Mouse (Mus musculus): ENCODE measurements around the gene Maml2. TPM values are rescaled to one million over a fixed set of nuclear protein-coding genes. Genes with fewer than 3 reads are reported as not detected.
"Not testable (repeated sequence)": the region's sequence is repeated elsewhere in the genome, so short reads cannot be mapped to it uniquely, and the experiment has no call there.

The Maml2 gene
- total RNA-seq, 2 experiments from 2014 or later: 0.26 to 2.3 TPM

- no peak for ATAC-seq (replicated peaks; ENCODE audit: poor library complexity, severe bottlenecking)
Observed at GRCm38 (mm10) chr9:13694293-13694692, 396.5 kb downstream of the Maml2 start.

- ATAC-seq (replicated peaks; ENCODE audit: poor library complexity, severe bottlenecking): no peak
Observed at GRCm38 (mm10) chr9:13697041-13697811, 399.5 kb downstream of the Maml2 start.

DNA sequence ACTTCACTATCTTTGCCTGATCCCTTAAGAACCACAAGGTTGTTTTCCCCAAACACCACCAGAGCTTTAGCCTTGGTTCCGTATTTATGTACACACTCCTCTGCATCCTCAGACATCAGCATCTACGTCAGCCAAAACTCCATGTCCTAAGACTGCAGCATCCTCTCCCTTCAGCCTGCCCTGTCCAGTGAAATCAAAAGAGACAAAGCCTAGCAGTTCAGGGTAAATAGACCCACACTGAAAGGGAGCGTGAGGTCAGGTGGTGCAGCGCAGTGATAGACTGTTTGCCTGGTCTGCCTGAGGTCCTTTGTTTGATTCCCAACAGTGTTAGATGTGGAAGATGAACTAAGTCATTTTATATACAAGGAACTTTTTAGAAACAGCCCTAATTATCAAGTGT lies 400.1 kb downstream of the Maml2 start:
- ATAC-seq (replicated peaks; ENCODE audit: poor library complexity, severe bottlenecking): no peak

GRCm38 (mm10) chr9:13699061-13699780 lies 401.5 kb downstream of the Maml2 start:
- no peak for ATAC-seq (replicated peaks; ENCODE audit: poor library complexity, severe bottlenecking)

- ATAC-seq (replicated peaks; ENCODE audit: poor library complexity, severe bottlenecking): no peak
Observed at GRCm38 (mm10) chr9:13699781-13700116, 402.0 kb downstream of the Maml2 start.

- no peak; the same call in 1 of the 2 replicates for ATAC-seq (replicated peaks; ENCODE audit: poor library complexity, severe bottlenecking)
Observed at GRCm38 (mm10) chr9:13701773-13702172, 404.0 kb downstream of the Maml2 start.

- ATAC-seq (replicated peaks; ENCODE audit: poor library complexity, severe bottlenecking): no peak
Observed at GRCm38 (mm10) chr9:13703100-13703499, 405.3 kb downstream of the Maml2 start.

GRCm38 (mm10) chr9:13704917-13705316 lies 407.2 kb downstream of the Maml2 start:
- no peak for ATAC-seq (replicated peaks; ENCODE audit: poor library complexity, severe bottlenecking)

- no peak for ATAC-seq (replicated peaks; ENCODE audit: poor library complexity, severe bottlenecking)
Observed at GRCm38 (mm10) chr9:13707066-13707555, 409.4 kb downstream of the Maml2 start.

DNA sequence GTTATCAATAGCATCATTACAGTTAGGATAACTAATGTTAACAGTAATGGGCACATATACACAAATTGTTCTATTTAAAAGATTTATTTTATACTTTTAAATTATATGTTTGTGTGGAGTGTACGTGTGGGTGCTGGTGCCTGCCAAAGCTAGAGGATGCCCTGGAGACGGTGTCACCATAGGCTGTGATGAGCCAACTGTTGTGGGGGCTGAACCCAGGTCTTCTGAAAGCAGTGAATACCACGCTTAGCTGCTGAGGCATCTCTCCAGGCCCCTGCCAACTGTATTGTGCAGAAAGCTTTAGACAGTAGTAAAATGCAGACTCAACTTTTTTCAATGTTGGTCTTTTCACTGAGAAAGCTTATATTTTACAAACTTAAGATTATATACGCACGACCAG lies 411.7 kb downstream of the Maml2 start:
- ATAC-seq (replicated peaks; ENCODE audit: poor library complexity, severe bottlenecking): no peak

- ATAC-seq (replicated peaks; ENCODE audit: poor library complexity, severe bottlenecking): not testable (repeated sequence)
Observed at GRCm38 (mm10) chr9:13715891-13716290, 418.1 kb downstream of the Maml2 start.

GRCm38 (mm10) chr9:13716316-13717099 lies 418.8 kb downstream of the Maml2 start:
- ATAC-seq (replicated peaks; ENCODE audit: poor library complexity, severe bottlenecking): peak; percentile 97

DNA sequence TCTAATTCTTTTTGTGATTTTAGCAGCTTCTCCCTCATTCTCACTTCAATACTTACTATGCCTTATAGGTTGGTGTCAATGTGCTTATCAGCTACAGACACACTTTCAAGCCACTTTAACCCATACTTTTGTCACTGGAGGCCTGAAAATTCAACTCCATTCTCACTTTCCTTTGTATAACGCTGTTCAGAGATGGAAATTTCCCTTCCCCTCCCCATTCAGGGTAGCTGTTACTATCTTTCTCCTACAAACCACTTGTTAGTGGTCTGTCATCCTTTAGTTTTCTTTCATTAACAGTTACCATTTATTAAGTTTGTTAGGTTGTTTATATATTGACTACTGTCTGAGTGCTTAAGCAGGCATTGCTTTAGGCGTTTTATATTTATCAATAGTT lies 450.6 kb downstream of the Maml2 start, which contains the start of gene Mtmr2:
Mtmr2 (plus strand) TSS at position 7 of the 394 bp plus-strand sequence.
- ATAC-seq (replicated peaks; ENCODE audit: poor library complexity, severe bottlenecking): no peak

GRCm38 (mm10) chr9:13748798-13749674 lies 451.3 kb downstream of the Maml2 start:
- peak; percentile 94 for ATAC-seq (replicated peaks; ENCODE audit: poor library complexity, severe bottlenecking)

DNA sequence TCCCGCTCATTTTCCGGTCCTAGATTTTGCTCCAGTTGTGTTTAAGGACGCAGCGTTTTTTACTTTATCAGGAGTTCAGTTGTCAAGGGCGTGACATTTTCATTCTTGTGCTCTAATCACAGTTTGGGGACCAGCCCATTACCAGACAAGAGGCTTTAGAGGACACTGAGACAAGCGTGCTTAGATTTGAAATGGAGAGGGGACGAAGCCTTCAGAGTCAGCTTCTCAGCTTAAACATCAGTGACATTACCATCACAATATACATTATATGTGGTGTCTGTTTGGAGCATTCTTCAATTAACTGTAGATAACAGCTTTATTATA lies 451.9 kb downstream of the Maml2 start:
- ATAC-seq (replicated peaks; ENCODE audit: poor library complexity, severe bottlenecking): peak; percentile 5; the same call in 1 of the 2 replicates

DNA sequence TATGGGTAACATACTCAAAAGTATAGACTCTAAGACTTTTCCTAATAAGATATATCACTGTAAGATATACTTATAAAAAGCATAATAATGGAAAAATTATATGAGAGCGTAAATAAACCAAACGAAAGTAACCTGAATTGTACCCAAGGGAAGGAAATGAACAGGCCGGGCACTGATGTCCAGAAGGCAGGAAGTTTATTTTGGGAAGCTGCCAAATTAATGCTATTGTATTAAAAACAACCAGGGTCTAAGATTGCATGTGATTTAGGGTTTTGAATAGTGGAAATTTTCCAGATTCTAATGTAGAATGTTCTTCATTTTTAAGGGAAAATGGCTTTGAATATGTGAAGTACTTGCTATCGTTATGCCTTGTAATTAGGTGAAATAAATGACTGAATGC lies 454.8 kb downstream of the Maml2 start:
- ATAC-seq (replicated peaks; ENCODE audit: poor library complexity, severe bottlenecking): no peak
